Mouse (Mus musculus) limb, embryonic 14.5 days (tissue): ENCODE results near the gene Haus7. TPM values are rescaled to one million over a fixed set of nuclear protein-coding genes. Genes with fewer than 3 reads are reported as not detected.

Experiments used
- ATAC-seq: fragments of 200-750 bp; cut with Nextera tagmentation; 2 replicates; pipeline ENCODE4 v1.8.0; 2017; ENCODE audit warnings: low read depth, moderate number of reproducible peaks, moderate TSS enrichment; ENCODE audit not compliant: low FRiP score
- DNase-seq: peaks from one replicate; pipeline ENCODE4 v3.0.0-alpha.2; 2015; ENCODE audit warnings: low spot score
- H3K27ac ChIP-seq: fragments of 300-500 bp; sonication (generic); replicated peaks from 2 replicates; pipeline ENCODE4 v1.5.1; 2014; ENCODE audit warnings: low read depth, mild to moderate bottlenecking, low read length, moderate library complexity, mixed read lengths
- H3K27me3 ChIP-seq: fragments of 300-500 bp; sonication (generic); 2 replicates; pipeline ENCODE4 v1.6.1; 2014; ENCODE audit warnings: low read length, mixed read lengths; ENCODE audit not compliant: control insufficient read depth, insufficient read depth
- H3K36me3 ChIP-seq: fragments of 300-500 bp; sonication (generic); 2 replicates; pipeline ENCODE4 v1.6.1; 2014; ENCODE audit warnings: mild to moderate bottlenecking, low read length, moderate library complexity, mixed read lengths; ENCODE audit not compliant: control insufficient read depth, insufficient read depth
- H3K4me1 ChIP-seq: fragments of 300-500 bp; sonication (generic); 2 replicates; pipeline ENCODE4 v1.6.1; 2014; ENCODE audit warnings: antibody characterized with exemption, low read length, mixed read lengths; ENCODE audit not compliant: control insufficient read depth, insufficient read depth
- H3K4me2 ChIP-seq: fragments of 300-500 bp; sonication (generic); replicated peaks from 2 replicates; pipeline ENCODE4 v1.6.1; 2014; ENCODE audit warnings: low read depth, mild to moderate bottlenecking, low read length, moderate library complexity; ENCODE audit not compliant: severe bottlenecking
- H3K4me3 ChIP-seq: fragments of 300-500 bp; sonication (generic); replicated peaks from 2 replicates; pipeline ENCODE4 v1.5.1; 2014; ENCODE audit warnings: low read length
- H3K9ac ChIP-seq: fragments of 300-500 bp; sonication (generic); 2 replicates; pipeline ENCODE4 v1.6.1; 2014; ENCODE audit warnings: mild to moderate bottlenecking, low read depth, low read length, moderate library complexity; ENCODE audit not compliant: severe bottlenecking
- H3K9me3 ChIP-seq: fragments of 300-500 bp; sonication (generic); 2 replicates; pipeline ENCODE4 v1.6.1; 2016; ENCODE audit warnings: low read length; ENCODE audit not compliant: control insufficient read depth
- POLR2A ChIP-seq: fragments of 200-500 bp; IDR thresholded peaks from 2 replicates; pipeline ENCODE4 v1.8.0; 2012; ENCODE audit warnings: inconsistent platforms, mild to moderate bottlenecking, moderate library complexity, borderline replicate concordance; ENCODE audit not compliant: insufficient read depth, insufficient read length; ENCODE audit errors: extremely low read depth
- WGBS: fragments of 180-500 bp; shearing (Covaris S2); extraction: QIAGEN DNeasy Blood & Tissue Kit; methylation state at CpG from one replicate; pipeline ENCODE4 v1.1.7; 2014; 5-methylcytosine and 5-hydroxymethylcytosine counted together
- polyA plus RNA-seq, 2 experiments: library from polyadenylated mRNA; depleted of rRNA in 1 of 2; stranded (reverse) in 1 of 2; unstranded in 1 of 2; fragments of >200 nt; fragmentation: Nextera tagmentation in 1 of 2; extraction: Ambion mirVana in 1 of 2; gene quantifications; 2 replicates each; pipeline versions ENCODE4 v1.2.1 to v1.2.3; 2012 to 2014

Haus7 gene
- polyA plus RNA-seq, 2 experiments = 48.7 to 56.1 TPM

DNA sequence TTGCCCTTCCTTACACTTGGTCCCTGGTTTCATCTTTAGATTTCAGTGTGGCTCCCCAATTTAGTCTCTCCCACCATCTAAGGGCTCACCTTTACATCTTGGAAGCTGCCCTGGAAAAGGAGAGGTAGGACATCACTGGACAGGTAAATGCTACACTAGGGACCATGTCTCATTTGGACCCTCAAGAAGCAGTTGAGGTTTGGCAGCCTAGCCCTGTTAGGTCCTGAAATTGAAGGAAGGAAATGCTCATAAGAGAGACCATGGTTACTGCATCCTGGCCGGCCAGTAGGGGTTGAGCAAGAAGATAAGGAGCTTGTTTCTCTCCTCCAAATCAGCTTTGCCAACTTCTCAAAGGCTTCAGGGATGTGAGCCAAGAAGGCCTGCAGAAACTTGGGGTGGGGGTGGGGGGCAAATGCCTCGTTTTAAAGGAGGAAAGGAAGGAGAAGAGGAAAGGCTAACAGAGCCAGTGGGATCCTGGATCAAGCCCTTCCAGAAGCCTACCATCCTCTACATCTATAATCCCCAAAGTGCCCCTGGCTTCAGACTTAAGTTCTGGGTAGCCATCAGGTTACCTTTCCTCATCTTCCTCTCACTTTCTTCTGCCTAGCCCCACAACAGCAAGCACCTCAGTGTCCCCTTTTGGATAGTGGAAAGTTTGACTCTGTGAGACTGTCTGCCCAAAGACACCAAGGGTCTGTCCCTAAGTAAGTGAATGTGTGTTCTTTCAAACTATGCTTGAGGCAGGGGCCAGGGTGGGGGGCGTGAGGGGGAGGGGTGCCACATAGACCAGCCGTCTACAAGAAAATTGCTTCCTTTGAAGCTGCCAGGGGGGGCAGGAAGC lies 24.0 kb upstream of the Haus7 start:
- H3K36me3 ChIP-seq = no peaks in the 10 kb centered on the region
- H3K4me3 ChIP-seq = peak overlapping the region; percentile 38
- 17% methylated on average over 4 of the region's 4 CpGs for WGBS
- no peak for TF ChIP-seq POLR2A
- H3K9ac ChIP-seq = peak overlapping the region; percentile 56; the same call in 1 of the 2 replicates
- H3K9me3 ChIP-seq = no peaks in the 10 kb centered on the region
- peak overlapping the region; percentile 59 for H3K4me2 ChIP-seq
- peak overlapping the region; percentile 71 for H3K27ac ChIP-seq
- peaks cover 17% of the 10 kb centered on the region for H3K4me1 ChIP-seq
- ATAC-seq (no peak), DNase-seq (no peak)
- no peaks in the 10 kb centered on the region for H3K27me3 ChIP-seq

DNA sequence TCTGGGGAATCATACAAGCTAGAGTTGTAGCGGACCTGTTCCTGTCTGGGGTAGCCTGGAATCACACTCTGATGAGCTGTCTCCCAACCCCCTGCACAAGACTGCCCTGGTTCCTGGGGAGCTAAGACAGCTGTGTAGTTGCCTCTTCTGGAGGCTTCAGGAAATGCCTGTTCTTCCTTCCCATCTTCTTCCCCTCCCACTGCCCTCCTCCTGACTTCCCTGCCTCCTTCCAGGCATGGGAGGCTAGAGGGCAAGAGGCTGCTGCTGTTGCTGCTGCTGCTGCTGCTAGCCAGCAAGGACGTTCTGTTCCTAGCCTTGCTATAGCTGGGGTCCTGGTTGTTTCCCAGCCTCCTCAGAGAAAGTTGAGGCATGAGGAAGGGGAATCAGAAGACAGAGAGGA lies 21.5 kb upstream of the Haus7 start:
- peaks cover 28% of the 10 kb centered on the region for H3K4me1 ChIP-seq
- no peak overlapping the region for H3K4me3 ChIP-seq

GRCm38 (mm10) chrX:73479656-73480055 lies 20.8 kb upstream of the Haus7 start:
- no peak overlapping the region for H3K4me2 ChIP-seq
- H3K4me3 ChIP-seq = no peak overlapping the region
- no peaks in the 10 kb centered on the region for H3K36me3 ChIP-seq
- ATAC-seq (no peak; the same call in 1 of the 2 replicates), DNase-seq (no peak)
- no peaks in the 10 kb centered on the region for H3K27me3 ChIP-seq
- no peaks in the 10 kb centered on the region for H3K9me3 ChIP-seq
- H3K9ac ChIP-seq = no peak overlapping the region
- TF ChIP-seq POLR2A = no peak
- peaks cover 30% of the 10 kb centered on the region for H3K4me1 ChIP-seq
- peak overlapping the region; percentile 52; the same call in 1 of the 2 replicates for H3K27ac ChIP-seq

More for the DNA sequence above, 21.5 kb upstream of the Haus7 start:
- DNase-seq = no peak
- H3K36me3 ChIP-seq = no peaks in the 10 kb centered on the region
- no peak overlapping the region for H3K9ac ChIP-seq
- H3K9me3 ChIP-seq = no peaks in the 10 kb centered on the region
- no peaks in the 10 kb centered on the region for H3K27me3 ChIP-seq
- H3K4me2 ChIP-seq = no peak overlapping the region
- H3K27ac ChIP-seq = peak overlapping the region; percentile 52; the same call in 1 of the 2 replicates
- TF ChIP-seq POLR2A = no peak
- no peak for ATAC-seq
- 59% methylated on average over 2 of the region's 2 CpGs for WGBS

DNA sequence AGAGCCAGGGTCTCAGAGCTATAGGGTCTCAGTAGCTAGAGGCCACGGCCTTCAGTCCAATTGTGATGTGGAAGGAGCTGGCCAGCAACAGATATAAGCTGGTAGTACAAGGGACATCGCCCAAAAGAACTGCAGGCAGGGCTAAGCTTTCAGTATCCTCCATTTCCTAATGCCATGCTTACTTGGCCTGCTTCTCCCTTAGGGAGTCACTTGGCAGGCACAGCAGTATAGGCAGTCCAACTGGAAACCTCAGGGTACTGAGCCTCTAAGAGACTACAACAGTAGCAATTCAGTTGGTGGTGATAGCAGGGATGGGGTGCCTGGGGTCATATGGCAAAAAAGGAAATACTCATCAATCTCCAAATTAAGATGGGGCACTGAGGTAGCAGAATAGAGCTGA lies 18.7 kb upstream of the Haus7 start:
- Histone ChIP-seq H3K9ac (no peak overlapping the region), H3K9me3 (no peaks in the 10 kb centered on the region), H3K36me3 (no peaks in the 10 kb centered on the region), H3K4me1 (peaks cover 19% of the 10 kb centered on the region), H3K4me3 (no peak overlapping the region), H3K4me2 (no peak overlapping the region), H3K27ac (no peak overlapping the region), H3K27me3 (no peaks in the 10 kb centered on the region)
- TF ChIP-seq POLR2A = no peak
- DNase-seq = no peak
- WGBS = 80% methylated on average over 2 of the region's 2 CpGs
- ATAC-seq = no peak

- Histone ChIP-seq H3K4me3 (no peak overlapping the region), H3K4me1 (peaks cover 19% of the 10 kb centered on the region), H3K27me3 (no peaks in the 10 kb centered on the region), H3K27ac (peak overlapping the region; percentile 58; the same call in 1 of the 2 replicates), H3K4me2 (no peak overlapping the region), H3K9me3 (no peaks in the 10 kb centered on the region), H3K9ac (no peak overlapping the region), H3K36me3 (no peaks in the 10 kb centered on the region)
- ATAC-seq = no peak
- no peak for TF ChIP-seq POLR2A
- peak; percentile 40 for DNase-seq
- 63% methylated on average over 2 of the region's 2 CpGs for WGBS
Observed at GRCm38 (mm10) chrX:73476621-73477020, 17.8 kb upstream of the Haus7 start.
